In the genomic region with DNA sequence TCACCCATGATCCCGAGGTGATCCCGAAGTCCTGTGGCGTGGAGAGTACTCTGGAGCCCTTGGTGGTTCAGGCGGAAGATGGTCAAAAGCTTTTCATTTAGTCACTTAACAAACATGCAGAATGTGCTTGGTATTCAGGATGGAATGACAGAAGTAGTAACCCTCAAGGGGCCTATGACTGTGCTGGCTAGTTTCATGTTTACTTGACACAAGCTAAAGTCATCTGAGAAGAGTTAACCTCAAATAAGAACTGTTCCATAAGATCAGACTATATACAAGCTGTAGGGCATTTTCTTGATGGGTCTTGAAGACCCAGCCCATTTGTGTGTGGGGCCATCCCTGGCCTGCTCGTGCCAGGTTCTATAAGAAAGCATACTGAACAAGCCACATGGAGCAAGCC, we compare ENCODE assay signal across 16 mouse cellular contexts.
"Had no signal": no experiment of that assay in that cellular context is flagged by ENCODE, and none has a peak within 500 bp of the region (broad histone marks: within the 10 kb centered on the region; RNA-seq: fewer than 3 reads in every experiment).

No protein-coding gene starts in this region.

- H3K9ac ChIP-seq: neural tube, embryonic 13.5 days; neural tube, embryonic 15.5 days; stomach, embryonic 15.5 days had no signal

- H3K4me2 ChIP-seq: neural tube, embryonic 13.5 days; neural tube, embryonic 15.5 days; stomach, embryonic 15.5 days had no signal

- H3K4me1 ChIP-seq: stomach, embryonic 15.5 days had no signal

- H3K27me3 ChIP-seq: neural tube, embryonic 13.5 days; neural tube, embryonic 15.5 days; stomach, embryonic 15.5 days had no signal

- H3K4me3 ChIP-seq: neural tube, embryonic 13.5 days; neural tube, embryonic 15.5 days; stomach, embryonic 15.5 days had no signal

- H3K36me3 ChIP-seq: stomach, embryonic 15.5 days had no signal

- H3K9me3 ChIP-seq: neural tube, embryonic 13.5 days; neural tube, embryonic 15.5 days; stomach, embryonic 15.5 days had no signal

- DNase-seq: retina, postnatal 1 day; right cerebral cortex, adult 18-20 months; right cerebral cortex, postnatal 14 days; right cerebral cortex, postnatal 25 days; right cerebral cortex, postnatal 4 days; spleen, adult 18-20 months; thymus, adult 18-20 months; thymus, adult 2 months; thymus, postnatal 14 days; thymus, postnatal 25 days; thymus, postnatal 36 days; thymus, postnatal 4 days had no signal

- H3K27ac ChIP-seq: neural tube, embryonic 13.5 days; neural tube, embryonic 15.5 days; stomach, embryonic 15.5 days; stomach, postnatal 0 days had no signal
